Mouse (Mus musculus) erythroid progenitor cell, adult 5-6 weeks (primary cell): ENCODE results near the gene Eef1e1. TPM values are rescaled to one million over a fixed set of nuclear protein-coding genes. Genes with fewer than 3 reads are reported as not detected.

Experiments
- total RNA-seq, 2 experiments: library from RNA; stranded (forward) in 1 of 2; stranded (reverse) in 1 of 2; fragments of 150-400 nt in 1 of 2; fragments of 186-747, 209-891 nt in 1 of 2; gene quantifications; 2 replicates each; pipeline versions ENCODE4 v1.2.3 to v1.2.4; 2015 to 2017; ENCODE audit warnings: low replicate concordance in 2 of 2

Eef1e1 gene
- total RNA-seq, 2 experiments from 2014 or later = 12.6 to 16.3 TPM

Other genes starting within 250 kb of the Eef1e1 start
- gene Txndc5, start 130.2 kb downstream of the Eef1e1 start, total RNA-seq (2015; ENCODE audit: low replicate concordance) = 8.6 and 11.7 TPM in 2 replicates
- gene Txndc5, start 130.2 kb downstream of the Eef1e1 start, total RNA-seq (2017; ENCODE audit: low replicate concordance) = 4.6 and 8.6 TPM in 2 replicates
- gene Bloc1s5, start 23.9 kb downstream of the Eef1e1 start, total RNA-seq (2015; ENCODE audit: low replicate concordance) = 2.9 and 4.6 TPM in 2 replicates
- gene Bloc1s5, start 23.9 kb downstream of the Eef1e1 start, total RNA-seq (2017; ENCODE audit: low replicate concordance) = 4.5 and 7.0 TPM in 2 replicates